Mouse (Mus musculus) heart, postnatal 0 days (tissue): ENCODE results near the gene Syngap1. TPM values are rescaled to one million over a fixed set of nuclear protein-coding genes. Genes with fewer than 3 reads are reported as not detected.

Experiments used
- ATAC-seq: fragments of 200-750 bp; cut with Nextera tagmentation; 2 replicates; pipeline ENCODE4 v1.8.0; 2017; ENCODE audit warnings: low read depth, moderate number of reproducible peaks, moderate library complexity; ENCODE audit not compliant: insufficient read depth
- DNase-seq: peaks from one replicate; pipeline ENCODE4 v3.0.0-alpha.2; 2016; ENCODE audit warnings: low spot score
- H3K27ac ChIP-seq: fragments of 300-500 bp; sonication (generic); 2 replicates; pipeline ENCODE4 v1.5.1; 2014; ENCODE audit warnings: low read depth, mild to moderate bottlenecking
- H3K27me3 ChIP-seq: fragments of 300-500 bp; sonication (generic); 2 replicates; pipeline ENCODE4 v1.6.1; 2014; ENCODE audit warnings: low read length, mixed read lengths; ENCODE audit not compliant: control insufficient read depth, insufficient read depth
- H3K36me3 ChIP-seq: fragments of 300-500 bp; sonication (generic); replicated peaks from 2 replicates; pipeline ENCODE4 v1.6.1; 2014; ENCODE audit warnings: low read length, mixed read lengths; ENCODE audit not compliant: control insufficient read depth, insufficient read depth
- H3K4me1 ChIP-seq: fragments of 300-500 bp; sonication (generic); 2 replicates; pipeline ENCODE4 v1.6.1; 2014; ENCODE audit warnings: antibody characterized with exemption; ENCODE audit not compliant: control insufficient read depth, insufficient read depth
- H3K4me2 ChIP-seq: fragments of 300-500 bp; sonication (generic); 2 replicates; pipeline ENCODE4 v1.6.1; 2014; ENCODE audit warnings: low read depth, mild to moderate bottlenecking, low read length, moderate library complexity
- H3K4me3 ChIP-seq: fragments of 300-500 bp; sonication (generic); 2 replicates; pipeline ENCODE4 v1.5.1; 2014; ENCODE audit warnings: low read depth, low read length
- H3K9ac ChIP-seq: fragments of 300-500 bp; sonication (generic); replicated peaks from 2 replicates; pipeline ENCODE4 v1.6.1; 2014; ENCODE audit warnings: low read depth, low read length, mixed read lengths
- H3K9me3 ChIP-seq: fragments of 300-500 bp; sonication (generic); replicated peaks from 2 replicates; pipeline ENCODE4 v1.6.1; 2016; ENCODE audit warnings: low read length; ENCODE audit not compliant: control insufficient read depth
- CTCF ChIP-seq: IDR thresholded peaks from 2 replicates; pipeline ENCODE4 v1.5.1; 2016; ENCODE audit warnings: antibody characterized with exemption, control low read depth, low read depth
- EP300 ChIP-seq: IDR thresholded peaks from 2 replicates; pipeline ENCODE4 v1.6.1; 2016; ENCODE audit warnings: antibody characterized with exemption, low read depth
- WGBS: fragments of 180-500 bp; shearing (Covaris S2); extraction: QIAGEN DNeasy Blood & Tissue Kit; methylation state at CpG from one replicate; pipeline ENCODE4 v1.1.7; 2014; 5-methylcytosine and 5-hydroxymethylcytosine counted together
- polyA plus RNA-seq: library from polyadenylated mRNA; unstranded; fragments of >200 nt; fragmentation: Nextera tagmentation; extraction: Ambion mirVana; gene quantifications from 2 replicates; pipeline ENCODE4 v1.2.1, GENCODE M21; 2015
- total RNA-seq: library from RNA; depleted of rRNA; stranded (reverse); fragments of >200 nt; gene quantifications from 2 replicates; pipeline ENCODE4 v1.2.3, GENCODE M21; 2014; ENCODE audit warnings: low replicate concordance

Gene Syngap1
- total and polyA plus RNA-seq, 2 experiments from 2014 or later: 0.45 to 4.3 TPM

DNA sequence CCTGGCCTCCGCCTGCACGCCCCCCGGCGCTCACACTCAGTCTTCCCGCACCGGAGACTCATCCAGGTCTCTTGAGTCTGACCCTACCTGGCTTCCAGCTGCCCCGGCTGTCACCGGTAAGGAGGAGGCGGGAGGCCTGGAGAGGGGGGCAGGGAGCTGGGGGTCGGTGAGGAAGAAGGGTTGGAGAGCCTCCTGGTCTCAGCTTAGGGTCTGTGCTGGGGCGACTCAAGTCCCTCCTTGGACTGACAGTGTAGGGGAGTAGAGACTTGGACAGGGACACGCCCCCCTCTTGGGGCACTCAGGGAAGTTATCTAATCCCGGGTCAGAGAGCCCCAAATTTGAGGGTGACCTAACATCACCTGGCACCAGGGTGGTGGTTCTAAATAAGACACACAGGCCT lies 7.6 kb upstream of the Syngap1 start:
- 5% methylated on average over 13 of the region's 13 CpGs for WGBS

DNA sequence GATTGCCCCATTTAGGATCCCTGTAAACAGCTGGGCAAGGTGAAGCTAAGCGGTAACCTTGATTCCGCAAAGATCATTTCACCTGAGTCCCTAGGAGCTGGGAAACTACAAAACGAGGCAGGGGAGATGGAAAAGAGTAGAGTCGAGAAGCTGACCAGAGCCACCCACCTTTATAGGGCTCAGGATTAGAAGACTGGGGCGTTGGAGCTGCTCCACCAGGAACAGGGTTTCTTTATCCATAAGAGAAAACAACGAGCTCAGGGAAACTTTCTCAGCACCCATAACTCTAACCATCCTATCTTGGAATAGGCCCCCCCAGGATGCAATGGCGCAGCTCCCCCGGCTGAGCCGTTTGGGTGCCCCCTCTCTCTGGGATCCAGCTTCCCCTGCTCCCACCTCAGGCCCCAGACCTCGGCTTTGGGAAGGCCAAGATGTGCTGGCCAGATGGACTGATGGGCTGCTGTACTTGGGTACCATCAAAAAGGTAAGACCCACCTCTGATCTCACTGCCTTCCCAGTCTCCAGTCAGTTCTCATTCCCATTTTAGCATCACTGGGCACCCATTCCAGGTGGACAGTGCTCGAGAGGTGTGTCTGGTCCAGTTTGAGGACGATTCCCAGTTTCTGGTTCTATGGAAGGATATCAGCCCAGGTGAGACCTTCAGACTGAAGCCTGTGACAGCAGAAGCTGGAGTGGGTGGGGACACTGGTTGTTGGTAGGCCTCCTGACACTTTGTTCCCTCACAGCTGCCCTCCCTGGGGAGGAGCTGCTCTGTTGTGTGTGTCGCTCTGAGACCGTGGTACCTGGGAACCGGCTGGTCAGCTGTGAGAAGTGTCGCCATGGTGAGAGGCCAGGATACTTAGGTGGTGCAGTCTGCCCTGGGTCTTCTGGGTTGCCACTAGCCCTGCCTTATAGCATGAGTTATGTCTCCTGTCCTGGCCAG lies 6.9 kb upstream of the Syngap1 start:
- Histone ChIP-seq H3K9ac (no peak overlapping the region), H3K9me3 (no peaks in the 10 kb centered on the region)

More for the DNA sequence above, 7.6 kb upstream of the Syngap1 start:
- Histone ChIP-seq H3K36me3 (peaks cover 37% of the 10 kb centered on the region), H3K27ac (peak overlapping the region; percentile 80), H3K9me3 (no peaks in the 10 kb centered on the region), H3K4me2 (peak overlapping the region; percentile 94), H3K4me3 (peak overlapping the region; percentile 72), H3K9ac (peak overlapping the region; percentile 68), H3K27me3 (no peaks in the 10 kb centered on the region), H3K4me1 (peaks cover 18% of the 10 kb centered on the region)
- DNase-seq (no peak), ATAC-seq (no peak)
- TF ChIP-seq CTCF: no peak
- TF ChIP-seq EP300: no peak

DNA sequence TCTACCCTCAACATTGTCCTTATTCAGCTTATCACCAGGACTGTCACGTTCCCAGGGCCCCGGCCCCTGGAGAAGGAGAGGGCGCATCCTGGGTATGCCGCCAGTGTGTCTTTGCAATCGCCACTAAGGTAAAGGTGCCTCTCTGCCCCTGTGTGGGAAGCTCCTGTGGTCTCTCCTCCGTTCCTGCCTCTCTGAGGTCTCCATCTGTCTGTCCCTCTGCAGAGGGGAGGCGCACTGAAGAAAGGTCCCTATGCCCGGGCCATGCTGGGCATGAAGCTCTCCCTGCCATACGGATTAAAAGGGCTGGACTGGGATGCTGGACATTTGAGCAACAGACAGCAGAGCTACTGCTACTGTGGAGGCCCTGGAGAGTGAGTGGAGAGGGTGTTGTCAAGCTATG lies 6.0 kb upstream of the Syngap1 start:
- TF ChIP-seq EP300 (no peak), CTCF (no peak)
- no peak overlapping the region for H3K9ac ChIP-seq
- H3K4me1 ChIP-seq: peaks cover 20% of the 10 kb centered on the region
- H3K36me3 ChIP-seq: peaks cover 26% of the 10 kb centered on the region
- H3K4me2 ChIP-seq: no peak overlapping the region
- no peaks in the 10 kb centered on the region for H3K9me3 ChIP-seq
- no peak overlapping the region for H3K4me3 ChIP-seq
- DNase-seq (no peak), ATAC-seq (no peak)
- no peaks in the 10 kb centered on the region for H3K27me3 ChIP-seq
- 82% methylated on average over 9 of the region's 9 CpGs for WGBS
- H3K27ac ChIP-seq: no peak overlapping the region

More for the DNA sequence above, 6.9 kb upstream of the Syngap1 start:
- DNase-seq (no peak), ATAC-seq (no peak)
- Histone ChIP-seq H3K4me2 (peak overlapping the region; percentile 94), H3K27me3 (no peaks in the 10 kb centered on the region), H3K27ac (no peak overlapping the region), H3K36me3 (peaks cover 32% of the 10 kb centered on the region), H3K4me3 (peak overlapping the region; percentile 72), H3K4me1 (peaks cover 20% of the 10 kb centered on the region)
- TF ChIP-seq CTCF (no peak), EP300 (no peak)
- WGBS: 80% methylated on average over 16 of the region's 16 CpGs

DNA sequence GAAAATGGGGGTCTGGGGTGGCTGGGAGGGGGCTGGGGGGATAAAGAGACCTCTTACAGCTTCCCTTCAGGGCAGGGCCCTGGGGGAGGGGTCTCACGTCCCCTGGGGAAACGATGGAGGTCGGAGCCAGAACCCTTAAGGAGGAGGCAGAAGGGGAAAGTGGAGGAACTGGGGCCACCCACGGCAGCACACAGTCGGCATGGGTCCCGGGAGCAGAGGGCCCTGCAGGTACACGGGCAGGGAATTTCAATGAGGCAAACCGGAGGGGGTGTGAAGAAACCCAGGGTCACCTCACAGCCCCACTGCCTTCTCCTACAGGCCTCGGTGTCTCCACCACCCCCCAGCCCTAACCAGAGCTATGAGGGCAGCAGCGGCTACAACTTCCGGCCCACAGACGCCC lies 4.6 kb upstream of the Syngap1 start:
- Histone ChIP-seq H3K36me3 (peaks cover 21% of the 10 kb centered on the region), H3K9me3 (no peaks in the 10 kb centered on the region), H3K9ac (no peak overlapping the region), H3K4me3 (no peak overlapping the region), H3K4me1 (peaks cover 20% of the 10 kb centered on the region), H3K4me2 (no peak overlapping the region), H3K27ac (no peak overlapping the region), H3K27me3 (no peaks in the 10 kb centered on the region)
- DNase-seq (no peak), ATAC-seq (no peak)
- TF ChIP-seq EP300: no peak
- TF ChIP-seq CTCF: no peak
- 80% methylated on average over 12 of the region's 12 CpGs for WGBS

DNA sequence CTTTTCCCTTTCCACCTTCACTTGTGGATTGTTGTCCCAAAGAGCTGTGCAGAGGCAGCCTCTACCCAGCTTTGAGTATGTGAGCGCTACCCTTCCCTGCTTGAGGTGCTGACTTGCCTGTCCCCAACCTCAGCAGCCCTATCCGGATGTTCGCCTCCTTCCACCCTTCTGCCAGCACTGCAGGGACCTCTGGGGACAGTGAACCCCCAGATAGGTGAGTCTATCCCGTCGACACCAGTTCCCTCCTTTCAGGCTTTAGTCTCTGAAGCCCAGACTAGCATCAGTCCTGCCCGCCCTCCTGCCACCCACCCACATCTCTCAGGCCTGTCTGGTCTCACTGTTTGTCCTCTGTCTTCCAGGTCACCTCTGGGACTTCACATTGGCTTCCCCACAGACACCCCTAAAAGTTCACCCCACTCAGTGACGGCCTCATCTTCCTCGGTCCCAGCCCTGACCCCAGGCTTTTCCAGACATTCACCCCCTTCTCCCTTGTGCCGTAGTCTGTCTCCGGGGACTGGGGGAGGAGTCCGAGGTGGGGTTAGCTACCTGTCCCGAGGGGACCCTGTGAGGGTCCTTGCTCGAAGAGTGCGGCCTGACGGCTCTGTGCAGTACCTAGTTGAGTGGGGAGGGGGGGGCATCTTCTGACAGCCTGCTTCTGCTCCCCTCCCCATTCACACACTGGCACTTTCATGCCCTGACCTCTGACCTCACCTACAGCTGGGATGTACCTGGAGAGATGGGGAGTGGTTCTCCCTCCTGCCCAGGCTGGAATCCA lies 3.9 kb upstream of the Syngap1 start:
- DNase-seq (no peak), ATAC-seq (no peak)
- H3K4me1 ChIP-seq: peaks cover 20% of the 10 kb centered on the region
- no peak overlapping the region for H3K4me3 ChIP-seq
- H3K27ac ChIP-seq: no peak overlapping the region
- no peaks in the 10 kb centered on the region for H3K27me3 ChIP-seq
- no peak overlapping the region for H3K9ac ChIP-seq
- H3K36me3 ChIP-seq: peaks cover 21% of the 10 kb centered on the region
- H3K9me3 ChIP-seq: no peaks in the 10 kb centered on the region
- TF ChIP-seq EP300: no peak
- WGBS: 88% methylated on average over 15 of the region's 15 CpGs
- no peak overlapping the region for H3K4me2 ChIP-seq
